Mouse (Mus musculus) kidney, embryonic 15.5 days (tissue): ENCODE measurements around the gene Arhgap30. TPM values are rescaled to one million over a fixed set of nuclear protein-coding genes. Genes with fewer than 3 reads are reported as not detected.

Source experiments
- ATAC-seq: fragments of 200-750 bp; cut with Nextera tagmentation; replicated peaks from 2 replicates; pipeline ENCODE4 v1.8.0; 2017; ENCODE audit warnings: moderate TSS enrichment; ENCODE audit not compliant: low FRiP score
- H3K27ac ChIP-seq: fragments of 300-500 bp; sonication (generic); 2 replicates; pipeline ENCODE4 v1.5.1; 2015; ENCODE audit warnings: mild to moderate bottlenecking, inconsistent platforms
- H3K27me3 ChIP-seq: fragments of 300-500 bp; sonication (generic); 2 replicates; pipeline ENCODE4 v1.6.1; 2015; ENCODE audit warnings: inconsistent platforms
- H3K36me3 ChIP-seq: fragments of 300-500 bp; sonication (generic); 2 replicates; pipeline ENCODE4 v1.6.1; 2015; ENCODE audit warnings: inconsistent platforms
- H3K4me1 ChIP-seq: fragments of 300-500 bp; sonication (generic); 2 replicates; pipeline ENCODE4 v1.6.1; 2015; ENCODE audit warnings: inconsistent platforms
- H3K4me2 ChIP-seq: fragments of 300-500 bp; sonication (generic); 2 replicates; pipeline ENCODE4 v1.6.1; 2015; ENCODE audit warnings: moderate library complexity, mild to moderate bottlenecking, inconsistent platforms
- H3K4me3 ChIP-seq: fragments of 300-500 bp; sonication (generic); replicated peaks from 2 replicates; pipeline ENCODE4 v1.5.1; 2015; ENCODE audit warnings: mild to moderate bottlenecking, inconsistent platforms
- H3K9ac ChIP-seq: fragments of 300-500 bp; sonication (generic); 2 replicates; pipeline ENCODE4 v1.6.1; 2015; ENCODE audit warnings: mild to moderate bottlenecking, inconsistent platforms
- H3K9me3 ChIP-seq: fragments of 300-500 bp; sonication (generic); replicated peaks from 2 replicates; pipeline ENCODE4 v1.6.1; 2016; ENCODE audit warnings: inconsistent platforms
- WGBS: fragments of 180-500 bp; shearing (Covaris S2); methylation state at CpG from one replicate; pipeline ENCODE4 v1.1.7; 2015; ENCODE audit warnings: mixed read lengths; 5-methylcytosine and 5-hydroxymethylcytosine counted together
- polyA plus RNA-seq: library from polyadenylated mRNA; unstranded; fragments of >200 nt; fragmentation: Nextera tagmentation; extraction: Ambion mirVana; gene quantifications from 2 replicates; pipeline ENCODE4 v1.2.1, GENCODE M21; 2015

The Arhgap30 gene
- polyA plus RNA-seq, 1 experiment from 2014 or later: 1.6 TPM

DNA sequence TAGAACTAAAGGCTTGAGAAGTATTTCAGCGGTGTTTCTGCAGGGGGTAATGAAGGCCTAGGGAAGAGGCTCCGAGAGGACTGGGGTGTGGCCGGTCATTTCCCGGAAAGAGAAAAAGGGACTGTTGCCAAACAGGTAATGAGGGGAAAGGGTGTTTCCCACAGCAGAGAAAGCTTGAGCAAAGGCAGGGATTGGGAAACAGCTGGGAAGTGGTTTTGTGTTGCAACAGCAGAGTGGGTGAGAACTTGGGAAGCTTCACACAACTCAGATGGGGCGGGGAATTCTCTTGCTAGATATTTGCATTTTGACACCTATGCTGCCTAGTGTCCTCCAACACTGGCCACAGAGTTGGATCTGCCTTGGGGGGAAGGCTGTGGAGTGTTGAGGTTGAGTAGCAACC lies 64.2 kb downstream of the Arhgap30 start:
- H3K9me3 ChIP-seq: no peaks in the 10 kb centered on the region
- ATAC-seq: no peak
- H3K4me2 ChIP-seq: no peak overlapping the region
- H3K9ac ChIP-seq: no peak overlapping the region
- H3K4me3 ChIP-seq: no peak overlapping the region
- peaks cover 5% of the 10 kb centered on the region for H3K4me1 ChIP-seq
- 80% methylated on average over 5 of the region's 5 CpGs for WGBS
- no peaks in the 10 kb centered on the region for H3K27me3 ChIP-seq
- peaks cover 6% of the 10 kb centered on the region; the same call in 1 of the 2 replicates for H3K36me3 ChIP-seq
- no peak overlapping the region for H3K27ac ChIP-seq

DNA sequence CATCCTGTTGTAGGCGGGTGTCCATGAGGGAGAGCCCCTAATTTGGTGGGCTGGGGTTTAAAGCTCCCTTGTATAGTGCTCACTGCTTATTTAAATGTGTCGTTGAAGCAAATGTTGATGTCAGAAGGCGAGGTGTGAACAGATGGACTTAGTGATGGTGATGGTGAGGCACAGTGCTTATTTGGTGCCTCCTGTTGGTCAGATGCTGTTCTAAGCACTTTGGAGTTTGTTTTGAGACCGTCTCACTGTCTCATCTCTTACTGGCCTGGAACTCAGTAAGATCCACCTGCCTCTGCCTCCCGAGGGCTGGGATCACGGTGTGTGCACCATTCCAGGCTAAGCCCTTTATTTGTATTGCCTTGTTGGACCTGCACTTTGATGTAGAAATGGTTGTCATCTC lies 66.2 kb downstream of the Arhgap30 start:
- Histone ChIP-seq H3K27me3 (no peaks in the 10 kb centered on the region), H3K9ac (no peak overlapping the region), H3K27ac (no peak overlapping the region), H3K9me3 (no peaks in the 10 kb centered on the region), H3K4me1 (peaks cover 6% of the 10 kb centered on the region), H3K4me2 (no peak overlapping the region), H3K36me3 (peaks cover 6% of the 10 kb centered on the region; the same call in 1 of the 2 replicates), H3K4me3 (no peak overlapping the region)
- no peak for ATAC-seq
- 74% methylated on average over 6 of the region's 6 CpGs for WGBS

DNA sequence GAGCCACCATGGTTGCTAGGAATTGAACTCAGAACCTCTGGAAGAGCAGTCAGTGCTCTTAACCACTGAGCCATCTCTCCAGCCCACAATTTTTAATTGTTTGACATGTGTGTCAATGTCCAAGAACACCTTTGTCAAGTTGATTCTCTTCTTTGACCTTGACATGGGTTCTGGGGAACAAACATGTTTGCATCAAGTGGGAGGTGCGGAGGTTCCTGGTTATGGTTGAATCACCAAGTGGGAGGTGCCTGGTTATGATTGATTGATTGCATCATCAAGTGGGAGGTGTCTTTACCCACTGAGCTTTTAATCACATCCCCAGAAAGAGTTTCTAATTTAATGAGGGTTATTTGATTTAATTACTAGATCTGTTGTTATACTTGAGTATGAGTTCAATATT lies 68.8 kb downstream of the Arhgap30 start:
- H3K27me3 ChIP-seq: no peaks in the 10 kb centered on the region
- H3K9me3 ChIP-seq: no peaks in the 10 kb centered on the region
- 92% methylated on average over 1 of the region's 1 CpGs for WGBS
- H3K4me2 ChIP-seq: no peak overlapping the region
- H3K27ac ChIP-seq: no peak overlapping the region
- H3K4me1 ChIP-seq: peaks cover 13% of the 10 kb centered on the region
- peaks cover 31% of the 10 kb centered on the region for H3K36me3 ChIP-seq
- no peak overlapping the region for H3K9ac ChIP-seq
- H3K4me3 ChIP-seq: no peak overlapping the region
- no peak for ATAC-seq

DNA sequence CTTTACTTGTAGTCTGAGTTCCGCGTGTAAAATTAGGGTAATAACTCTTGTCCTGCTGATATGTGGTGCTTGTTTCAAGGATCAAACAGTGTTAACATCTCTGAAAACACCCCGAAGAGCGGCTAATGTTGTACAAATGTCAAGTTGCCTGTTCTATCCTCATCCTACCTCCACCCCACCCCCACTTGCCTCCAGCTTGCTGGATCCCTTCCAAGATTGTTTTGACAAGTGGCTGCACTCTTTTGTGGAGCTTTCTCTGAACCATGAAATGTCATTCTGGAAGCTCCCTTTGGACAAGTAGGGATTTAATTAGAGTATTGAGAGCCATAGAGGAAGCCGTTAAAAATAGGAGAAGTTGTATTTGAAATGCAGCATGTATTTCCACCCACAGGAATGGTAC lies 71.0 kb downstream of the Arhgap30 start:
- H3K4me1 ChIP-seq: peaks cover 13% of the 10 kb centered on the region
- no peak for ATAC-seq
- H3K9ac ChIP-seq: no peak overlapping the region
- peaks cover 45% of the 10 kb centered on the region for H3K36me3 ChIP-seq
- no peak overlapping the region for H3K27ac ChIP-seq
- no peaks in the 10 kb centered on the region for H3K9me3 ChIP-seq
- H3K4me3 ChIP-seq: no peak overlapping the region
- no peaks in the 10 kb centered on the region for H3K27me3 ChIP-seq
- WGBS: 26% methylated on average over 5 of the region's 5 CpGs
- H3K4me2 ChIP-seq: no peak overlapping the region

Other genes with a start within 250 kb of the Arhgap30 start
- 307 and 309 TPM in 2 replicates for gene Sdhc, start 238.4 kb upstream of the Arhgap30 start, polyA plus RNA-seq
- gene Mpz, start 238.2 kb upstream of the Arhgap30 start, polyA plus RNA-seq: 0.86 and 0.99 TPM in 2 replicates
- 2.8 and 4.0 TPM in 2 replicates for gene Pcp4l1, start 192.7 kb upstream of the Arhgap30 start, polyA plus RNA-seq
- 0.26 and 0.81 TPM in 2 replicates for gene Nr1i3, start 175.0 kb upstream of the Arhgap30 start, polyA plus RNA-seq
- gene Tomm40l, start 166.4 kb upstream of the Arhgap30 start, polyA plus RNA-seq: 35.1 and 35.4 TPM in 2 replicates
- gene Apoa2, start 163.9 kb upstream of the Arhgap30 start, polyA plus RNA-seq: 45.5 and 97.5 TPM in 2 replicates
- 35.0 and 36.9 TPM in 2 replicates for gene Fcer1g, start 154.6 kb upstream of the Arhgap30 start, polyA plus RNA-seq
- gene Adamts4, start 138.5 kb upstream of the Arhgap30 start, polyA plus RNA-seq: 10.7 and 11.6 TPM in 2 replicates
- gene Ndufs2, start 137.6 kb upstream of the Arhgap30 start, polyA plus RNA-seq: 276 and 283 TPM in 2 replicates
- 80.4 and 94.3 TPM in 2 replicates for gene B4galt3, start 118.6 kb upstream of the Arhgap30 start, polyA plus RNA-seq
- 63.0 and 65.4 TPM in 2 replicates for gene Ppox, start 107.8 kb upstream of the Arhgap30 start, polyA plus RNA-seq
- gene Usp21, start 101.0 kb upstream of the Arhgap30 start, polyA plus RNA-seq: 87.7 and 97.8 TPM in 2 replicates
- 106 and 118 TPM in 2 replicates for gene Ufc1, start 93.9 kb upstream of the Arhgap30 start, polyA plus RNA-seq
- gene Dedd, start 59.8 kb upstream of the Arhgap30 start, polyA plus RNA-seq: 53.1 and 55.7 TPM in 2 replicates
- gene Nit1, start 43.3 kb upstream of the Arhgap30 start, polyA plus RNA-seq: 47.8 and 50.5 TPM in 2 replicates
- 122 and 130 TPM in 2 replicates for gene Pfdn2, start 43.3 kb upstream of the Arhgap30 start, polyA plus RNA-seq
- 2.6 TPM in 2 replicates for gene Klhdc9, start 28.2 kb upstream of the Arhgap30 start, polyA plus RNA-seq
- 3.0 and 3.5 TPM in 2 replicates for gene Nectin4, start 18.9 kb upstream of the Arhgap30 start, polyA plus RNA-seq
- 71.2 and 90.9 TPM in 2 replicates for gene Usf1, start 22.4 kb downstream of the Arhgap30 start, polyA plus RNA-seq
- 6.8 and 7.5 TPM in 2 replicates for gene Tstd1, start 29.9 kb downstream of the Arhgap30 start, polyA plus RNA-seq
- 137 TPM in 2 replicates for gene F11r, start 48.6 kb downstream of the Arhgap30 start, polyA plus RNA-seq
- 11.2 and 13.7 TPM in 2 replicates for gene Alyref2, start 114.5 kb downstream of the Arhgap30 start, polyA plus RNA-seq
- not detected in 2 replicates for gene Itln1, start 146.3 kb downstream of the Arhgap30 start, polyA plus RNA-seq
- 0.08 and 0.26 TPM in 2 replicates for gene Cd244a, start 170.2 kb downstream of the Arhgap30 start, polyA plus RNA-seq
- 0.32 and 0.42 TPM in 2 replicates for gene Ly9, start 218.5 kb downstream of the Arhgap30 start, polyA plus RNA-seq